Mouse (Mus musculus) heart, embryonic 13.5 days (tissue): ENCODE data around the gene E130114P18Rik. TPM values are rescaled to one million over a fixed set of nuclear protein-coding genes. Genes with fewer than 3 reads are reported as not detected.
A peak's percentile ranks its signal among the peaks of the same experiment; 100 is the strongest.

Experiments
- ATAC-seq: fragments of 200-750 bp; cut with Nextera tagmentation; 2 replicates; pipeline ENCODE4 v1.8.0; 2017; ENCODE audit warnings: moderate TSS enrichment; ENCODE audit not compliant: insufficient number of reproducible peaks, low FRiP score, low TSS enrichment; ENCODE audit errors: extremely low read depth
- H3K27ac ChIP-seq: fragments of 300-500 bp; sonication (generic); replicated peaks from 2 replicates; pipeline ENCODE4 v1.5.1; 2015; ENCODE audit warnings: moderate library complexity, mild to moderate bottlenecking, inconsistent platforms
- H3K27me3 ChIP-seq: fragments of 300-500 bp; sonication (generic); replicated peaks from 2 replicates; pipeline ENCODE4 v1.6.1; 2015; ENCODE audit warnings: mild to moderate bottlenecking, inconsistent platforms
- H3K36me3 ChIP-seq: fragments of 300-500 bp; sonication (generic); 2 replicates; pipeline ENCODE4 v1.6.1; 2015; ENCODE audit warnings: mild to moderate bottlenecking, inconsistent platforms
- H3K4me1 ChIP-seq: fragments of 300-500 bp; sonication (generic); 2 replicates; pipeline ENCODE4 v1.6.1; 2015; ENCODE audit warnings: inconsistent platforms
- H3K4me2 ChIP-seq: fragments of 300-500 bp; sonication (generic); 2 replicates; pipeline ENCODE4 v1.6.1; 2015; ENCODE audit warnings: inconsistent platforms, mild to moderate bottlenecking, moderate library complexity
- H3K4me3 ChIP-seq: fragments of 300-500 bp; sonication (generic); 2 replicates; pipeline ENCODE4 v1.5.1; 2015; ENCODE audit warnings: moderate library complexity, mild to moderate bottlenecking, inconsistent platforms
- H3K9ac ChIP-seq: fragments of 300-500 bp; sonication (generic); 2 replicates; pipeline ENCODE4 v1.6.1; 2015; ENCODE audit warnings: inconsistent platforms, mild to moderate bottlenecking, moderate library complexity
- H3K9me3 ChIP-seq: fragments of 300-500 bp; sonication (generic); 2 replicates; pipeline ENCODE4 v1.6.1; 2016; ENCODE audit warnings: inconsistent platforms
- WGBS: fragments of 180-500 bp; shearing (Covaris S2); methylation state at CpG from one replicate; pipeline ENCODE4 v1.1.7; 2015; ENCODE audit warnings: mixed read lengths; 5-methylcytosine and 5-hydroxymethylcytosine counted together
- polyA plus RNA-seq: library from polyadenylated mRNA; unstranded; fragments of >200 nt; fragmentation: Nextera tagmentation; extraction: Ambion mirVana; gene quantifications from 2 replicates; pipeline ENCODE4 v1.2.1, GENCODE M21; 2015

E130114P18Rik gene
- polyA plus RNA-seq, 1 experiment from 2014 or later: 0.48 TPM

DNA sequence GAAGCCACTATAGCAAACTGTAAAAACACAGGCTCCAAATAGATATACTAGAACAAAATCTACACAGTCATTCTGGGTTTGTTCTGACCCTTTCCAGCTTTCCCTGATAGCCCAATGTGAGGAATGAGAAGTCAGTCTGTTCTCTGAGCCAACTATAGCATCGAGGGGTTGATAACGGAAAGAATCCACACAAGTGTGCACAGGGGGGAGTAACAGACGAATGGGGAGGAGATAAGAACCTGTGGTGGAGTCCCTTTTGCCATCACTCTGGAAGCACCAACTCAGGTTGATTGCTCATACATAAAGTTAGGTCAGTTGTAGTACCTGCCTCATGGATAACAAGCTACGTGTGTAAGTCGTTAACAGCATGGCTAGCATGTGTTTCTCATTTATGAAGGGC is 184.0 kb downstream of the E130114P18Rik start:
- 19% methylated on average over 5 of the region's 5 CpGs for WGBS
- Histone ChIP-seq H3K27ac (peak overlapping the region; percentile 24; the same call in 1 of the 2 replicates), H3K4me1 (peaks cover 27% of the 10 kb centered on the region), H3K4me2 (no peak overlapping the region), H3K9ac (no peak overlapping the region), H3K9me3 (no peaks in the 10 kb centered on the region), H3K4me3 (no peak overlapping the region), H3K36me3 (no peaks in the 10 kb centered on the region), H3K27me3 (no peaks in the 10 kb centered on the region)
- no peak; the same call in 1 of the 2 replicates for ATAC-seq

DNA sequence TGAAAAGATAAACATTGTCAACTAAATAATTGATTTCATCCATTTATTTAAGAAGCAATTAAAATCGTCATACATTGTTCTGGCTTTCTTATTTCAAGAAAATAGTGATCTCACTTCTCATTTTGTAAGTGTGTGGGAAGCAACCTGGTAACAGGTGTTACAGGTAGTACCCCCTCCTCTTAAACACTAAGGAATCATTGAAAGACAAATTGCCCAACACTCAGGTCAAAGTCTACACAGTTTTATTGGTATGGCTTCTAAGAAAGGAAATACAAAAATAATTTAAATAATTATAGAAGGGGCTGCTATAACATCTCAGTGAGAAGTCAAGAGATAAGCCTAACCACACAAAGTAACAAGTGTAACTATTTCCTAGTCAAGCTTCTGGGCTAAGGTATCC is 188.1 kb downstream of the E130114P18Rik start:
- no peak overlapping the region for H3K9ac ChIP-seq
- H3K4me1 ChIP-seq: peaks cover 25% of the 10 kb centered on the region
- no peaks in the 10 kb centered on the region for H3K27me3 ChIP-seq
- no peaks in the 10 kb centered on the region for H3K36me3 ChIP-seq
- WGBS: 72% methylated on average over 1 of the region's 1 CpGs
- H3K9me3 ChIP-seq: no peaks in the 10 kb centered on the region
- no peak overlapping the region for H3K27ac ChIP-seq
- H3K4me2 ChIP-seq: no peak overlapping the region
- H3K4me3 ChIP-seq: no peak overlapping the region
- no peak for ATAC-seq

DNA sequence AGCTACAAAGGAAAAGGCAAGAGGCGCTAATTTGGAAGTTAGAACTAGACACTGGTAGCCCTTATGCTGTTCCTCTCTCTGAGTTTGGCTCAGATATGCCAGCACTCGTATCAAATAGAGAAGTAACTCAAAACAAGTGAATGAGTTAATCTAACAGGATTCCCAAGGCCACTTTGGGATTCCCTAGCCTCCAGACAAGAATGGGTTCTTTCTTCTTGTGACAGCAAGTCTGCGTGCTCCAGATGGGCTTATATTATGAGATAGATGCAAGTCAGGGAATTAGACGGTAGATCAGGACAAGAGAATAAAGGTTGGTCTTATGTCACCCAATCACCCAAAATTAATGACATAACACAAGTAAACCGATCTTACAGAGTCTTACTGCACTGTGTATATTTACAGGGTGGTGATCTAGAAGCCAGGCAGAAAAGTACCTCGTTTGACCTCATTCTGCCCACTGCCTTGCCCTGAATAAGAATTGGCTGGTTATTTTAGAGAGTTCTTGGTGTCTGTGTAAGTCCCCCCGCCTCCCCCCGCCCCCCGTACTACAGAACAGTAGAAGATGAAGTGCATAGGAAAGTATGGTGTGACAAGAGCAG is 190.4 kb downstream of the E130114P18Rik start:
- 73% methylated on average over 9 of the region's 9 CpGs for WGBS
- peaks cover 4% of the 10 kb centered on the region; the same call in 1 of the 2 replicates for H3K4me1 ChIP-seq
- H3K27me3 ChIP-seq: no peaks in the 10 kb centered on the region; the same call in 1 of the 2 replicates
- no peaks in the 10 kb centered on the region for H3K36me3 ChIP-seq
- no peak overlapping the region for H3K27ac ChIP-seq
- ATAC-seq: no peak
- no peak overlapping the region for H3K4me2 ChIP-seq
- no peak overlapping the region for H3K4me3 ChIP-seq
- no peak overlapping the region for H3K9ac ChIP-seq
- H3K9me3 ChIP-seq: no peaks in the 10 kb centered on the region

DNA sequence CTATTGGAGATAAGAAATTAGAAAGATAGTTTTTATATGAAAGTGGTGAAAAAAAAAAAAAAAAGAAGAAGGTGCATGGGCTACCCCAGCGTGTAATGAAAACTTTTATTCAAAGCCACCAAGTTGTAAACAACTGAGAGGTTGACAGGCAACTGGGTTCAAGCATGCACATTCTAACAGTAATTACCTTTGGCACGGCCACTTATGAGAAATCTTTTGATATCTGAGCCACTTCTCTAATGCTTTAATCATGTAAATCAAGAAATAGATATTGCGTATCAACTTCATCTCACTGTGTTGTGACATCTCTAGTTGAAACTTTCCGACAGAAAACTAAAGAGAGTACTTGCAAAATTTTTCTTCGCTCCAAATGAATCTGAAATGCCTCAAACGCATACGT is 192.7 kb downstream of the E130114P18Rik start:
- Histone ChIP-seq H3K4me2 (no peak overlapping the region), H3K9me3 (no peaks in the 10 kb centered on the region), H3K36me3 (no peaks in the 10 kb centered on the region), H3K27ac (no peak overlapping the region), H3K4me3 (no peak overlapping the region), H3K27me3 (no peaks in the 10 kb centered on the region; the same call in 1 of the 2 replicates), H3K4me1 (no peaks in the 10 kb centered on the region), H3K9ac (no peak overlapping the region)
- ATAC-seq: no peak
- WGBS: 82% methylated on average over 7 of the region's 7 CpGs

DNA sequence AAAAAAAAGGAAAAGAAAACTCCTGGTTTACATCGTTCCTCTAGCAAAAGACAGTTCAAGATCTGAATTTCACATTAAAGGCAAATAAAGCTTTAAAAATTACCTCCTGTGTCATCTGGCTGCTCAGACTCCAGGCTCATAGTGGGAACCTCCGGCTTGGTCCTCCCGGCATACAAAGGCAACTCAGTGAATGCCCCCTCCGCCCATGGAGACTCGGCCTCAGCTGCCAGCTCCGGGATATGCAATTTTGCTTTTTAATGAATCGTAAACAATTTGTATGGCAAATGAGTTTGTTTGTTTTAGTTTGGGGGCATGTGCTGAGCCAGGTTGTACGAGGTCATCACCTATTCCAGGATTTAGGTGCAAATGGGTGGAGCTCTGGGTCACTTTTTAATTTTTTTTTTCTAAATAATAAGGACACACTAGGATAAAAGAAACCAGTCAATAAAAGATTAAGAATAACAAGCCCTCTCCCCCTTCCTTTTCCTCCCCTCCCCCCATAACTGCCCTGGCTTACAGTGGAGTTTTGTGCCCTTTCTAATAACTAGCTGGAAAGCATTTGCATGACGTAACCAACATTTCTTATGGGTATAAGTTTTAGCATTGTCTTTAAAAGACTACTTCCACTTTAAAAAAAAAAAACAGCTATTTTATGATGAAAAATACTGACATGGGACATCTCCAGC is 193.3 kb downstream of the E130114P18Rik start:
- WGBS: 77% methylated on average over 9 of the region's 9 CpGs
- Histone ChIP-seq H3K4me1 (no peaks in the 10 kb centered on the region), H3K36me3 (no peaks in the 10 kb centered on the region), H3K9ac (no peak overlapping the region), H3K27me3 (no peaks in the 10 kb centered on the region; the same call in 1 of the 2 replicates), H3K9me3 (no peaks in the 10 kb centered on the region), H3K4me2 (no peak overlapping the region), H3K27ac (no peak overlapping the region), H3K4me3 (no peak overlapping the region)
- no peak for ATAC-seq

DNA sequence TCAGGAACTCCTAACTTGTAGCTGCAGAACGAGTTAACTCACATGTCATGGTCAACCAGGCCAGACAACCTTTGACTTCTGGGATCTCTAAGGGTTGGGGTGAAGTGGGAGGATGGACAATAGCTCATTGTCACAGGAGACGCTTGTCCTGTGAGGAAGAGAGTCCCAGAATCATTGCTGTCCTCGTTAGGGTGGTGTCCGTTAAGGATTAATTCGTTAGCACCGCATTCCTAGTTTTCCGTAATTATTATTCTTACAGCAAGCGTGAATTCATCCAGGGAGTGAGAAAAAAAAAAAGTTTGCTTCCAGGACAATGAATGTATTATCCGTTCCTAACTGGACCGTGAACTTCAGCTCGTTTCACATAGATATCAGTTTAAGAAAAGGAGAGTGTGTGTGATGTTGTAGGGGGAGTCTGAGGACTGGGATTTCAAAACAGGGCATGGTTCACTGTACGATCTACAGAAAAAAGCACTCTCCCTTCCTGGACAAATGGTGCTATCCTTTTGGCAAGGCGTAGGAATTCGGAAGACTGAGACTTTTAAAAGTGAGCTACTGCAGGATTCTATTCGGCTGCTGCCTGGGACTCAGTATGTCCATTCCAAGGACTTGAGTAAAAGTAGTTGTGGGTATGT is 195.0 kb downstream of the E130114P18Rik start:
- no peak overlapping the region for H3K9ac ChIP-seq
- H3K4me1 ChIP-seq: no peaks in the 10 kb centered on the region
- peak overlapping the region; percentile 46 for H3K4me2 ChIP-seq
- 0 out of 2 replicates have a peak overlapping the region, but pooled peaks have one; percentile 8 for H3K4me3 ChIP-seq
- 66% methylated on average over 15 of the region's 15 CpGs for WGBS
- no peaks in the 10 kb centered on the region for H3K36me3 ChIP-seq
- H3K27ac ChIP-seq: no peak overlapping the region
- no peak for ATAC-seq
- no peaks in the 10 kb centered on the region for H3K9me3 ChIP-seq
- H3K27me3 ChIP-seq: no peaks in the 10 kb centered on the region; the same call in 1 of the 2 replicates

DNA sequence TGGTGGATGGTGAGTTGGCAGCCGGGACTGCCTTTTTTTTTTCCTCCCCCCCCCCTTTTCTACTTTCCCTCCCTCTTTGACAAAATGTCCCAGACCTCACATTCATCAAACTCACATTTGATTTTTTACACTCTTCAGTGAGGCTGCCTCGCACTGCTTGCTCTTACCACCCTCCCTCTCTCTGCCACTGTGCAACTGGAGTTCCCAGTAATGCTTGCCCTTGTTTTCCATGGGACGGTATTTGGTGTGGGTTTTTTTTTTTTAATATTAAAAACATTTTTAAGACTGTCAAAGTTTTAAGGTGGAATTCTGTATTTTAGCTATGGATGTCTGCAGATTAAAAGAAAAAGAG is 195.8 kb downstream of the E130114P18Rik start:
- 63% methylated on average over 3 of the region's 3 CpGs for WGBS
- Histone ChIP-seq H3K27me3 (no peaks in the 10 kb centered on the region; the same call in 1 of the 2 replicates), H3K27ac (no peak overlapping the region), H3K9ac (no peak overlapping the region), H3K9me3 (no peaks in the 10 kb centered on the region), H3K36me3 (no peaks in the 10 kb centered on the region), H3K4me1 (no peaks in the 10 kb centered on the region), H3K4me3 (no peak overlapping the region), H3K4me2 (peak overlapping the region; percentile 35)
- ATAC-seq: no peak

DNA sequence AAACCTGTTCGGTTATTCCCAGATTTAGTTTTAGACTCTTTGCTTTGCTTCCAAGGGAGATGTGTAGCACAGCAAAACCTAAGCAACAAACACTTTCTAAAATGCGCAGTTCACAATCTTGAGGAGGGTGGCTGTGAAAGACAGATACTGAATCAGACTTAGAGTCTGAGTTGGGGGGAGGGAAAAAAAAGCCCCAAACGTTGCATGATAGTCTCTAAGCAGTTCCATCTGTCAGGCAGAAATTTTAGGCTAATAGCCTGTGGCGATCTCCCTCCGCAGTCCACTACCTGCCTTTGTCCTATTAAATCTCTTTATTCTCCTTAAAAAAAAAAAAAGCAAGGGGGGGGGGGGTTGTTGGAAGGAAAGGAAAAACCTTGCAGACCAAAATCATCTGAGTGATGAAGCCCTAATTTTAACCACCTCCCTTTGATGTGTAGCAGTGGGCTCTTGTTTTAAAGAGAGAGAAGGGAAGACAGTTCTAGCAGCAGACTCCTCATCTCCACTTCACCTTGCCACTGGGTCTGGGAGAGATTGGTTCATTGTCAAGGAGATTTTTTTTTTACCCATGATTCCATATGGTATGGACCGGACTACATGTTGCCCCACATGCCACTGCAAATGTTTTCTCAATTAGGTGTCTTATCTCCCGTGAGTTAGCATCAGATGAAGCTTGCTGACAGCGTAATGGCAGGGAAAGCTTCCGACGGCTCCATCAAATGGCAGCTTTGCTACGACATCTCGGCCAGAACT is 196.4 kb downstream of the E130114P18Rik start:
- Histone ChIP-seq H3K9me3 (no peaks in the 10 kb centered on the region), H3K36me3 (no peaks in the 10 kb centered on the region), H3K4me1 (no peaks in the 10 kb centered on the region), H3K27me3 (no peaks in the 10 kb centered on the region; the same call in 1 of the 2 replicates), H3K4me2 (peak overlapping the region; percentile 35), H3K27ac (no peak overlapping the region), H3K4me3 (no peak overlapping the region), H3K9ac (no peak overlapping the region)
- WGBS: 54% methylated on average over 12 of the region's 12 CpGs
- ATAC-seq: no peak

DNA sequence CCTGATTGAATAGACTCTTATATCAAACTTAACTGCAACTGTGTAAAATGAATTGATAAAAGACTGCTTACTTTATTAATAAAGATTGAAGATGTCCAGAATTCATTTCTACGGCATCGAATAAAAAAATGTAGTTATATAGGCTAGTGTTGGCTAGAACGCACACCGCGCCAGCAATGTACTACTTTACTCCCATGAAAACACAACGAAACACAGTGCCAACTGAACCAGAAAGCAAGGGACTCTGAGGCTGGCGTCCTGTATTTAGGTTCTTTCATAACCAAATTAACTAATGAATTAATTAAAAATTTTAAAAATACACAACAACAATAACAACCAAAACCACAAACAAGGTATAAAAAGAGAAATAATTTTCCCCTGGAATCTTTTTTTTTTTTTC is 197.0 kb downstream of the E130114P18Rik start:
- no peaks in the 10 kb centered on the region; the same call in 1 of the 2 replicates for H3K27me3 ChIP-seq
- no peak overlapping the region for H3K9ac ChIP-seq
- no peak for ATAC-seq
- H3K27ac ChIP-seq: no peak overlapping the region
- no peaks in the 10 kb centered on the region for H3K9me3 ChIP-seq
- H3K4me1 ChIP-seq: no peaks in the 10 kb centered on the region
- H3K36me3 ChIP-seq: no peaks in the 10 kb centered on the region
- no peak overlapping the region for H3K4me2 ChIP-seq
- no peak overlapping the region for H3K4me3 ChIP-seq
- 87% methylated on average over 7 of the region's 7 CpGs for WGBS

DNA sequence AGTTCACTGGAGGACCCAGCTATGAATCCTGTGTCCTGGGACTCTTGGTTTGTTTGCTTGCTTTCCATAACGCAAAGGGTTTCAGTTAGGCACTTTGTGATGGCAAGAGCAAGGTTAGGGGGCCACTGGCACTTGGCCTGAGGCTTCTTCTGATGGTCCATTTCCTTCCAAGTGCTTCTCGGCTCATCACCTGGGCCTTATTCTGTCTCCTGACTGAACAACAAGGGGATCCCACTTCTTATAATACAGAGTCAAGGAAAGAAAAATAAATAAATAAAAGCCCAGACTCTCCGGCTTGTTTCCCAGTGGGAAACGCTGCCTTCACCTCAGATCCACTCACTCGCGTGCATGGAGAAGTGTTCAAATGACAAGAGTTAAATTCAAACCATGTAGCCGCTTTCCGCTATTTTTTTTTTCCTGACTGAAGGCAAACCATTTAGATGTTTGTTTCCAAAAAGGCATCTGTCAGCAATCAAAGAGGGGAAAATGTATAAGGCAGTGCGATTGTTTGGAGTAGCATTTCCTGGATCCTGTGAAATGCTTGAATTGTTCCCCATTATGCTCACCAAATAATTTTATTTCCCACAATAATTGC is 199.2 kb downstream of the E130114P18Rik start:
- Histone ChIP-seq H3K27me3 (no peaks in the 10 kb centered on the region; the same call in 1 of the 2 replicates), H3K9me3 (no peaks in the 10 kb centered on the region), H3K9ac (no peak overlapping the region), H3K4me1 (no peaks in the 10 kb centered on the region), H3K27ac (no peak overlapping the region), H3K4me3 (no peak overlapping the region), H3K36me3 (no peaks in the 10 kb centered on the region), H3K4me2 (no peak overlapping the region)
- no peak for ATAC-seq
- 86% methylated on average over 9 of the region's 9 CpGs for WGBS

DNA sequence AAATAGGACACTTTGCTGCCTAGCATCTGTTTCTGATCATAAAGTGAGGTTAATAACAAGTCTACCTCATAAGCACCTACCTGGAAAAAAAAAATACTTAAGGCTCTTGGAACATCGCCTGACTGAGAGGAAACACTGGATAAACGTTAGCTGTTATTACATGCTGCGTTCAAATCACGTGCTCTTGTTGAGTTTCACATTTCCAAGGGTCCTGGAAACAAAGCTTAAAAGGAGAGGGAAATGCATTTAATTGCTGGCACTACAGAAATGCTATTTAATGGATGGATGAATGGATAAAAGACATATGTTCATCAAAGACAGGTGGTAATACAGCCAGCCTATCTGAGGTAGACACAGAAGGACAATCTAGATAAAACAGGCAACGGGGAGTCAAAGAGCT is 200.4 kb downstream of the E130114P18Rik start:
- Histone ChIP-seq H3K36me3 (no peaks in the 10 kb centered on the region), H3K4me3 (no peak overlapping the region), H3K9me3 (no peaks in the 10 kb centered on the region), H3K9ac (no peak overlapping the region), H3K27me3 (no peaks in the 10 kb centered on the region; the same call in 1 of the 2 replicates), H3K27ac (no peak overlapping the region), H3K4me2 (no peak overlapping the region), H3K4me1 (no peaks in the 10 kb centered on the region)
- no peak for ATAC-seq
- WGBS: 73% methylated on average over 5 of the region's 5 CpGs
